Mouse (Mus musculus): Measurements from ENCODE around the gene Htra1. TPM values are rescaled to one million over a fixed set of nuclear protein-coding genes. Genes with fewer than 3 reads are reported as not detected.
A peak's percentile ranks its signal among the peaks of the same experiment; 100 is the strongest.

The Htra1 gene
- polyA plus RNA-seq, 1 experiment from 2014 or later = 7.0 TPM

DNA sequence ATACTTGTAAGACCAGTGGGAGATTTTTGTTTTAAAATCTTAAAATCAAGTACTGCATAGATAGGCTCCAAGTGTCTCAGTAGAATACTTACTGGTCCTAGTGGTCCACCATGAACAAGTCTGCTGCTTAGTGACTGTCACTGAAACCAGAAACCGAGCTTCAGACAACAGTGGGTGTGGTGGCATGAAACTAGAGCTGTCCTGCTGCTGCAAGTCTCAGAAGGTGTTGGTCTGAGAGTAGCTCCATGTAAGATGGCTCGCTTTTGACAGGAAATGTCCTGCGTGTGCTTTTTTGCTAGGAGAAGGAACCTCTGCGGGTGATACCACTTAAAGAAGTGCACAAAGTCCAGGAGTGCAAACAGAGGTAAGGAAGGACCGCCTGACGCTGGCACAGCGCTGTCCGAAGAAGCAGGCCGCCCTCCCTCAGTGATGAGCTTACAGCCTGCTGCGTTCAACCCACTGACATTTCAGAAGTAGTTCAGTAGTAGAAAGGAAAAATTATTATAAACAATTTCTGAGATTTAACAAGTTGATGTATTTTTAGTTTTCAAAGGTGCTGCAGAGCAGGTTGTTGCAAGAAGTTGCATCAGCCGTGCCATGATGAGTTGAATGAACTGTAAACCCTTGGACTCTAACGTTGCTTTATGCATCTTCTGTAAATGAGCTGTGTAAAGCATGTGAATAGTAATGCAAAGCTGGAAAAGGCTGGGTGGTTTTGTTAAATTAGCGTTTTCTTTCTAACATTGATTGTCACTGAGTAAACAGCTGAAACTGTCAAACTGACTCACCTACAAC lies 31.1 kb upstream of the Htra1 start:
- Histone ChIP-seq H3K27ac (no peak overlapping the region), H3K9me3 (no peaks in the 10 kb centered on the region), H3K36me3 (peaks cover 54% of the 10 kb centered on the region), H3K4me1 (replicated peaks) (no peaks in the 10 kb centered on the region), H3K4me3 (no peak overlapping the region), H3K27me3 (ENCODE audit: insufficient read depth, poor library complexity, severe bottlenecking) (no peaks in the 10 kb centered on the region)
- no peak for DNase-seq (ENCODE audit: low spot score)
- 92% methylated on average over 13 of the region's 13 CpGs for WGBS

DNA sequence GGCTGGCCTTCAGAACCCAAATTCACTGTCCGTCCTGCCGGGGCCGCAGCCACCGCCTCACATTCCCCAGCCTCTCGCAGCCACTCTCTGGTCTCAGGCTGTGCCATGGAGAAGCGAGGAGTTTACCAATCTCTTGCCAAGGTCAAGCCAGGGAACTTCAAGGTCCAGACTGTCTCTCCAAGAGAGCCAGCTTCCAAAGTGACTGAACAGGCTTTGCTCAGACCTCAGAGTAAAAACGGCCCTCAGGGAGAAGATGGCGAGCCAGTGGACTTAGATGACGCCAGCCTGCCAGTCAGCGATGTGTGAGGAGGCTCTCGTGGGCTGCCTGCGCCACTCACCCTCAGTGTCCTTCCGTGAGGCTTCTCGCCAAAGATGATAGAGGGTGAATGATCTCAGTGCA lies 25.1 kb upstream of the Htra1 start:
- peaks cover 47% of the 10 kb centered on the region for H3K36me3 ChIP-seq
- H3K27me3 ChIP-seq (ENCODE audit: insufficient read depth, poor library complexity, severe bottlenecking) = no peaks in the 10 kb centered on the region
- H3K27ac ChIP-seq = no peak overlapping the region
- H3K9me3 ChIP-seq = no peaks in the 10 kb centered on the region
- 94% methylated on average over 14 of the region's 14 CpGs for WGBS
- H3K4me1 ChIP-seq (replicated peaks) = no peaks in the 10 kb centered on the region
- DNase-seq (ENCODE audit: low spot score) = no peak
- H3K4me3 ChIP-seq = no peak overlapping the region

DNA sequence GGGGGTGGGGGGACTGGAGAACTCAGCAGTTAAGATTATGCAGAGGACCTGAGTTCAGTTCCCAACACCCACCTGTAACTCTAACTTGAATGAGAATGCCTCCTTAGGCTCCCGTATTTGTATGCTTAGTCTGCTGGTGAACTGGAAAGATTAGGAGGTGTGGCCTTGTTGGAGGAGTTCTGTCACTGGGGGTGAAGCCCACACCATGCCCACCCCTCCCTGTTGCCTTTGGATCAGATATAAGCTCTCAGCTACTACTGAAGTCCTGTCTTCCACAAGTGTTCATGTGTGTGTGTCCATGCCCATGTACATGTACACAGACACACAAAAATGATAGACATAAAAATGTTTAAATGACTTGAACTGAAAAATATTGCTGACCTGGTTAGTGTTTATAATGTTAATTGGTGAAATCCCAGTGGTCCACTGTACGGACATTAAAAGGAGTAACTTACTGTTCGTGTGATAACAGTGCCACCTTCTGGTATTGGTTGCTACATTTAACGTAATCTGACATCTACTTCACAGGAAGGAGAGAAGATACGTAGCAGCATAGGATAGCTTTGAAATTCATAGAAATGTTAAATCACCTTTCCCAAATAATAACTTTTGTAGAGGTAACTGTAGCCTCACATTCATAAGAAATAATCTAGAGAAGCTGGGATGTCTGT lies 21.1 kb upstream of the Htra1 start:
- Histone ChIP-seq H3K9me3 (no peaks in the 10 kb centered on the region), H3K4me3 (no peak overlapping the region), H3K27me3 (ENCODE audit: insufficient read depth, poor library complexity, severe bottlenecking) (no peaks in the 10 kb centered on the region), H3K36me3 (peaks cover 33% of the 10 kb centered on the region), H3K4me1 (replicated peaks) (no peaks in the 10 kb centered on the region), H3K27ac (no peak overlapping the region)
- no peak for DNase-seq (ENCODE audit: low spot score)
- WGBS = 64% methylated on average over 5 of the region's 5 CpGs

DNA sequence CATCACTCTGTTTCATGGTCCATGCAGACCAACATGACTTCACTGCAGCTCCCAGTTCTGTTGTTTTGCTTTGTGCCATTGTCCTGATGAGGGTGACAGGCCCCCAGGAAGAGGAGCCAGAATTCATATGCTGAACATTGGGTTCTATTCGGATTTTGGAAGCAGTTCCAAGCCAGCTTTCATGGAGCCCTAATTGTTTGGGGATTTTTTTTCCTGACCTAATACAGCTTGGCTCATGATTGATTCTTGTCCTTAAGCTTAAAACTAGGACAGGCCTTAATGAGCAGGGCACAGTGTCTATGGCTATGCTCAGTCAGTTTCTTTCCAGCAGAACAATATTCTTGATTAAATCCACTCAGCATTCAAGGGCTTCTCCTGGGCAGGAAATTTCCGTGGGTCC lies 17.7 kb upstream of the Htra1 start:
- WGBS = 65% methylated on average over 2 of the region's 2 CpGs
- Histone ChIP-seq H3K27ac (no peak overlapping the region), H3K4me1 (replicated peaks) (no peaks in the 10 kb centered on the region), H3K4me3 (no peak overlapping the region), H3K36me3 (peaks cover 11% of the 10 kb centered on the region), H3K27me3 (ENCODE audit: insufficient read depth, poor library complexity, severe bottlenecking) (no peaks in the 10 kb centered on the region), H3K9me3 (no peaks in the 10 kb centered on the region)
- DNase-seq (ENCODE audit: low spot score) = no peak

DNA sequence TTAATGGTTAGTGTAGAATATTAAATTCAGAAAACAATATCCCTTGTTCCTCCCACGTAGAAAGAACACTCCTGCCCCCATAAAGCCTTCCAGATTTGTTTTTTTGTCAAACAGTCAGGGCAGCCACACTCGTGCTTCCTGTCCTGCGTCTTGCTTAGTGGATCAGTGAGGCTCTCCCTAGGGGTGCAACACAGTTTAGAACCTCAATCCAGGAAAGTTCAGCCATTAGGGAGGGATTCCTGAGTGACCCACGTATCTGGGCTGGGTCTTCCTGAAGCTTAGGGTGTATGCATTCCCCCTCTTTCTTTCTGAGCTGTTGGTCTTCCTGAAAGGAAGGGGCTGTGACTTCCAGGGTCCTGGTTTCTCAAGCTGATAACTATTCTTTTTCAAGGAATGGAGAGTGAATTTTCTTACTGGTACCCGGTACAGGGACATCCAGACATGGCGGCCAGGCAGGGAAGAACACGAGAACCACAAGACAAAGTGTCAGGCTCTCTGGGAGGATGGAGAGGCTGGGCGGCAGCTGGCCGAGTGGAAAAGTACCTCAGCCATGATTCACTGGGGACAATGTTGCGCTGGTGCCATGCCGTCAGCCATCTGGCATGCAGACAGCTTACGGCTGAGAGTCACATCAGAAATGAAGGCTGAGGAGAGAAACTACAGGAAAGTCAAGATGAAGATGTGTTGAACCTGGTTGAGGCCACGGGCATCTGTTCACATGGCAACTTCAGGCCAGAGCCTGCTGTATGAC lies 12.8 kb upstream of the Htra1 start:
- H3K36me3 ChIP-seq = no peaks in the 10 kb centered on the region
- DNase-seq (ENCODE audit: low spot score) = peak; percentile 23

DNA sequence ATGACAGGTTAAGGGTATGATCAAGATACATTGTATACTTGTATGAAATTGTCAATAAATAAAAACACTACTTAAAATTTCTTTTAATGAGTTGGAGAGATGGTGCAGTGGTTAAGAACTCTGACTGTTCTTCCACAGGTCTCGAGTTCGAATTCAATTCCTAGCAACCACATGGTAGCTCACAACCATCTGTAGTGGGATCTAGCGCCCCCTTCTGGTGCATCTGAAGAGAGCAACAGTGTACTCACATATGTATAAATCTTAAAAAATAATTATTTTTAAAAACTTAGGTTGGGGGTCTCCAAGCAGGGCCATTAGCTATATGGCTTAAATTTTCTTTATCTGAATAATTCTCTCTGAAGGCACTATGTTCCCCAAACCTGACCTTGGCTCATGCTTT lies 5.5 kb upstream of the Htra1 start:
- H3K4me3 ChIP-seq = no peak overlapping the region
- H3K27me3 ChIP-seq (ENCODE audit: insufficient read depth, poor library complexity, severe bottlenecking) = peaks cover 34% of the 10 kb centered on the region
- no peak overlapping the region for H3K27ac ChIP-seq
- peaks cover 4% of the 10 kb centered on the region for H3K4me1 ChIP-seq (replicated peaks)
- no peak for DNase-seq (ENCODE audit: low spot score)
- H3K9me3 ChIP-seq = no peaks in the 10 kb centered on the region
- 61% methylated on average over 3 of the region's 3 CpGs for WGBS
- no peaks in the 10 kb centered on the region for H3K36me3 ChIP-seq

More for the DNA sequence above, 12.8 kb upstream of the Htra1 start:
- Histone ChIP-seq H3K27ac (0 out of 2 replicates have a peak overlapping the region, but pooled peaks have one; percentile 23), H3K27me3 (ENCODE audit: insufficient read depth, poor library complexity, severe bottlenecking) (no peaks in the 10 kb centered on the region), H3K4me1 (replicated peaks) (no peaks in the 10 kb centered on the region), H3K9me3 (no peaks in the 10 kb centered on the region), H3K4me3 (no peak overlapping the region)
- 75% methylated on average over 13 of the region's 13 CpGs for WGBS

DNA sequence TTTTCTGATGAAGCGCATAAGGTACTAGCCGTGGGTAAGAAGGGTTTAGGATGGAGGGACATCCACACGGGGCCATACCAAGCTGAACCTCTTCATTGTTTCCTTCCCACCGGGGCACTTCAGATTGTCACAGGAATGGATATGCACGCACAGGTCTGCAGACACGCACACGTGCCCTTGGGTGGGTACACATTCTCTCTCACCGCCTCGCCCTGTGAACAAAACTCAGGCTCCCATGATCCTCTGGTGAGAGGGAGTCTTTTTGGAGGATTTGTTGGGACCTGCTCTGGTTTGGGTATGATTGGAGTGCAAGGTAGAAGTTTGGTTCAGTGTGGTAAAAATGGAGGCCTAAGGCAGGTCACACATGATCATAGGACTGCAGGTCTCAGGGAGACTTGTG lies 3.0 kb upstream of the Htra1 start:
- WGBS = 87% methylated on average over 9 of the region's 9 CpGs
- no peak for DNase-seq (ENCODE audit: low spot score)
- H3K27ac ChIP-seq = no peak overlapping the region
- no peaks in the 10 kb centered on the region for H3K36me3 ChIP-seq
- H3K4me3 ChIP-seq = no peak overlapping the region
- H3K27me3 ChIP-seq (ENCODE audit: insufficient read depth, poor library complexity, severe bottlenecking) = peaks cover 59% of the 10 kb centered on the region
- no peaks in the 10 kb centered on the region for H3K9me3 ChIP-seq
- peaks cover 19% of the 10 kb centered on the region for H3K4me1 ChIP-seq (replicated peaks)

DNA sequence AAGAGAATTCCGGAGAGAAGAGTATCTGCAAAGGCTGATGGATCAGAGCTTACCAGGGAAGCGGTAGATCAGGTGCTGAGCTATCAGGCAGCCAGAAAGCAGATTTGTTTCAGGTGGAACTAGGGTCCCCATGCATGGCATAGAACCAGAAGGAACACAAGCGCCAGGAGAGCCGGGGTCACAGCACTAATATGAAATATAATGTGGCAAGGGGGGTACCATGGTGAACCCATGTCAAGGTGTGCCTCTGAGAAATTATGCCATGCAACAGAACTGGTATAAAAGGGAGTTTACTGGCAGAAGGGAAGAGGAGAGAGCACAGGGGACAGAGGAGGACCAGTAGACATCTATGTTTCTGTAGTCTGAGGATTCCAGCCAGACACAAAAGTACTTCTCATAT lies 1.3 kb upstream of the Htra1 start:
- no peak overlapping the region for H3K4me3 ChIP-seq
- H3K9me3 ChIP-seq = no peaks in the 10 kb centered on the region
- peaks cover 19% of the 10 kb centered on the region for H3K4me1 ChIP-seq (replicated peaks)
- 84% methylated on average over 4 of the region's 4 CpGs for WGBS
- H3K27ac ChIP-seq = no peak overlapping the region
- peaks cover 77% of the 10 kb centered on the region for H3K27me3 ChIP-seq (ENCODE audit: insufficient read depth, poor library complexity, severe bottlenecking)
- H3K36me3 ChIP-seq = no peaks in the 10 kb centered on the region
- DNase-seq (ENCODE audit: low spot score) = no peak

DNA sequence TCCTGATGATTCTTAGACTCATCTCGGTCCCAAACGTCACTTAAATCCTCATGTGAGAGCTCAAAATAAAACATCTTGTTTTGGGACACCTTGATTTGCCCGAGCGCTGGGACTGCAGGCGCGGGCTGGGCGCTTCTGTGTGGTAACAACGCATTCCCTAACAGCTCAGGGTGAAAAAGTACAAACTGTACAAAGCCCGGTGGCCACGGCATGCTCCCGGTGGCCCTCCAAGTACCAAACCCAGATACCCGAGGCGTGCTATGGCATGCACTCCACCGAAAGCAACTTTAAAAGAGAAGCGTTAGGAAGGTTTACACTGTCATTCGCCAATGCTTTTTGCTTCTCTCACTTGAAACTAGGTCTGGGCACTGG lies 504 bp upstream of the Htra1 start:
- H3K9me3 ChIP-seq = no peaks in the 10 kb centered on the region
- H3K27ac ChIP-seq = no peak overlapping the region
- 12% methylated on average over 16 of the region's 16 CpGs for WGBS
- H3K36me3 ChIP-seq = no peaks in the 10 kb centered on the region
- H3K27me3 ChIP-seq (ENCODE audit: insufficient read depth, poor library complexity, severe bottlenecking) = peaks cover 84% of the 10 kb centered on the region
- DNase-seq (ENCODE audit: low spot score) = peak; percentile 22
- peak overlapping the region; percentile 56 for H3K4me3 ChIP-seq
- peaks cover 19% of the 10 kb centered on the region for H3K4me1 ChIP-seq (replicated peaks)

DNA sequence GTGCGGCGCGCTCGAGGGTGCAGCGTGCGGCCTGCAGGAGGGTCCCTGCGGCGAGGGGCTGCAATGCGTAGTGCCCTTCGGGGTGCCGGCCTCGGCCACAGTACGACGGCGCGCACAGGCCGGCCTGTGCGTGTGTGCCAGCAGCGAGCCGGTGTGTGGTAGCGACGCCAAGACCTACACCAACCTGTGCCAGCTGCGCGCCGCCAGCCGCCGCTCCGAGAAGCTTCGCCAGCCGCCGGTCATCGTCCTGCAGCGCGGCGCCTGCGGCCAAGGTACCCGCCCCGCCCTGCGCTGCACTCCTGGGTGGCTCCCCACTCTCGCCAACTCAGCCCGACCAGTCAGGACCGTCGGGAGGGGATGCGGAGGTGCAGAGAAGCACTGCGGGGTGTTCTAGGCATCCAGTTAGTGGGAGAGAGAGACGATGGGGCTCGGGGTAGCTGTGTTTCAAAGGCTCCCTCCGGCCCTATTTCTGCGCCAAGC lies 601 bp downstream of the Htra1 start:
- H3K27me3 ChIP-seq (ENCODE audit: insufficient read depth, poor library complexity, severe bottlenecking) = peaks cover 89% of the 10 kb centered on the region
- DNase-seq (ENCODE audit: low spot score) = peak; percentile 29
- peak overlapping the region; percentile 35; the same call in 1 of the 2 replicates for H3K27ac ChIP-seq
- H3K36me3 ChIP-seq = no peaks in the 10 kb centered on the region
- H3K9me3 ChIP-seq = no peaks in the 10 kb centered on the region
- H3K4me1 ChIP-seq (replicated peaks) = peaks cover 19% of the 10 kb centered on the region
- WGBS = under 1% methylated on average over 49 of the region's 49 CpGs
- peak overlapping the region; percentile 56 for H3K4me3 ChIP-seq

DNA sequence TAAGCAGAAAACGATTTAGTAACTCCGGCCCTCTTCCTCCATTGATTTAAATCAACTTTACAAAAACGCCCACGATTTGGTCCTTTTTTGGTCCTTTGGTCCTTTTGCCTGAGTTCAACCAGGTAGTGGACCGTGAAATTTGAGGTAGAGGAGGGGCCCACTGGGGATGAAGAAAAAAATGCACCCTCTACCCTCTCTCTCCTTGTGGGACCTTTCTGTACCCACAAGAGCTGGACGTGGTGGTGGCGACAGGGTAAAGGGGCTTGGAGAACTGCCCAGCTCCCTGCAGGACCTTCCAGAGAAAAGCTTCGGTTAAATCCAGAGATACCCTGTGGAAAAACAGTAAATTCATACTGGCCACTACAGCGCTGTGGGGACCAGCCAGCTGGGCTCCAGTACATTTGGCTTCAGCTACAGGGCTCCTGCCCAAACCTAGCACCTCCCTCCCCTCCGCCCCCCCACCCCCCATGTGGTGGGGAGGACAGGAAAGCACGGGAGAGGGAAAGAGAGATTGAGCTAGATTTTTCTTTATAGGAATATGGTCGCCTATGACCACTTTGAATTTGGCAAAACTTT lies 1.4 kb downstream of the Htra1 start:
- 30% methylated on average over 12 of the region's 12 CpGs for WGBS
- DNase-seq (ENCODE audit: low spot score) = no peak
- H3K4me1 ChIP-seq (replicated peaks) = peaks cover 19% of the 10 kb centered on the region
- H3K36me3 ChIP-seq = no peaks in the 10 kb centered on the region
- no peaks in the 10 kb centered on the region for H3K9me3 ChIP-seq
- no peak overlapping the region for H3K27ac ChIP-seq
- H3K4me3 ChIP-seq = no peak overlapping the region
- H3K27me3 ChIP-seq (ENCODE audit: insufficient read depth, poor library complexity, severe bottlenecking) = peaks cover 85% of the 10 kb centered on the region

DNA sequence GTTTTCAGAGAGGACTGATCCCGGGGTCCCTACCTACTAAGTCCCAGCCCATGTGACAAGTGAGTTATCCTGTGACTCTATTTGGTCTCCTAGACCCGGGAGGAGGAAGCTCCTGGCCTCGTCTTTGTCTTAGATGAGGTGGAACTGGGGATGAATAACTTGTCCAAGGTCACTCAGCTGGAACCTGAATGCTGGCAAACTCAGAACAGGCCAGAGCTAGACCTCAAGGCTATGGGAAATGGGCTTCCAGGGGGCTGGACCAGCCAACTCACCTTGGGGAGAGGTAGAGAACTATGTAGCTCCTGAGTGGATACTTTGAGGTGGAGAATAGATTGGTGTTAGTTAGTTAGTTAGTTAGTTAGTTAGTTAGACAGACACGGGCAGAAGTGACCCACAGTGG lies 2.1 kb downstream of the Htra1 start:
- no peak for DNase-seq (ENCODE audit: low spot score)
- Histone ChIP-seq H3K27me3 (ENCODE audit: insufficient read depth, poor library complexity, severe bottlenecking) (peaks cover 78% of the 10 kb centered on the region), H3K27ac (no peak overlapping the region), H3K4me3 (no peak overlapping the region), H3K36me3 (no peaks in the 10 kb centered on the region), H3K9me3 (no peaks in the 10 kb centered on the region), H3K4me1 (replicated peaks) (peaks cover 19% of the 10 kb centered on the region)
- WGBS = 55% methylated on average over 4 of the region's 4 CpGs

All from hindbrain, embryonic 10.5 days (tissue).